Mouse (Mus musculus) gastrocnemius, adult 8-10 months (tissue): ENCODE results near the gene Tut4. TPM values are rescaled to one million over a fixed set of nuclear protein-coding genes. Genes with fewer than 3 reads are reported as not detected.
A peak's percentile ranks its signal among the peaks of the same experiment; 100 is the strongest.

Experiments
- DNase-seq, 2 experiments: peaks; one replicate each; pipeline ENCODE4 v3.0.0; 2022; ENCODE audit warnings: low spot score in 2 of 2
- total RNA-seq, 4 experiments: library from RNA; stranded (reverse); gene quantifications; 2 replicates each; pipeline ENCODE4 v1.2.4; 2022

Tut4 gene
- total RNA-seq, 4 experiments from 2014 or later = 16.8 to 33.6 (median 19.6) TPM

DNA sequence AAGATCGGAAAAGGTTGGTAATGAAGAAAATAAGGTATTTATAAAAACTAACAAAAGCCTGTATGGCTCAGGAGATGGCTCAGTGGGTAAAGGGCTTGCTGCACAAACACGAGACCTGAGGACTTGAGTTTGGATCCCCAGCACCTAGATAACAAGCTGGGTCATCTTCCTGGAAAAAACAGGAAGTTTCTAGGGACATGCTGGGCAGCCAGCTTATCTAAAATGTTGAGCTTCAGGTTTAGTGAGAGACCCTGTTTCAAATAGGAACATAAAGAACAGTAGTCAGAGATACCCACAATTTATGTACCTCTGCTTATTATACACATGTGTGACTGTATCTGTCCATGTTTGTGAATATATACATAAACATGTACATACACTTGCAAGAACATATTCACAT lies 43.8 kb downstream of the Tut4 start:
- no peak for DNase-seq

DNA sequence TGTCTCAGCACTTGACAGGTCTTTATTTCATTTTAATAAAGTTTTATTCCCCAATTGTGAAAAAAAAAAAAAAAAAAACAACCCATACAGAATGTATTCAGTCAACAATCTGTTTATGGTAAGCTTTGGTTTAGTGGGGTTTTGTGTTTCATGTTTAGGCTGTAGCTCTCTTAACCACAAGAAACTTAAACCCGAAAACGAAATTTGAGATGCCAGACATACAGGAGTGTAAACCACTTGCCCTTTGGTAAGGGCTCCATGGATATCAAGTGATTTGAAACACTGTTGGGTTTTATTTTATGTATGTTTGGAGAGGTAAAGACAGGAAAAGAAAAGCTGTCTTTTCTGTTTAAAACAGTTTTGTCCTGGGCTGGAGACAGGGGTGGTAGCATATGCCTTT lies 80.5 kb downstream of the Tut4 start:
- DNase-seq = no peak

DNA sequence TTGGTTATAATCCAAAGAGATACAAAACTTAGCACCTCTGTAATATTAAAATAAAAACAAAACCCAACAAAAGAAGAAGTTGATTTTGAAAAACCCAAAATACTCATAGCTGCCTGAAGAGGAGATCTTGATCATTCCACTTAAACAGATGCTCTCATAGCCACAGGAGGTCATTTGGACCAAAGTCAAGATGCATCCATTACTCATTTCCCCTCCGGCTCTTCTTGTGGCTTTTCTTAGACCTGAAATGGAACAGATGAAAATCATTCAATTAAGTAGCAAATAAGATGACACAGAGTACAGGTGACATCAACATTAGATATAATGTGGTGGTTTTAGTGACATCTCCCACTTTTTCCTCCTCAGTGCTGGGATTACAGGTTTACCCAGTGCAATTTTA lies 105.8 kb downstream of the Tut4 start:
- no peak for DNase-seq

GRCm38 (mm10) chr4:108572644-108573043 lies 113.4 kb downstream of the Tut4 start:
- no peak for DNase-seq

DNA sequence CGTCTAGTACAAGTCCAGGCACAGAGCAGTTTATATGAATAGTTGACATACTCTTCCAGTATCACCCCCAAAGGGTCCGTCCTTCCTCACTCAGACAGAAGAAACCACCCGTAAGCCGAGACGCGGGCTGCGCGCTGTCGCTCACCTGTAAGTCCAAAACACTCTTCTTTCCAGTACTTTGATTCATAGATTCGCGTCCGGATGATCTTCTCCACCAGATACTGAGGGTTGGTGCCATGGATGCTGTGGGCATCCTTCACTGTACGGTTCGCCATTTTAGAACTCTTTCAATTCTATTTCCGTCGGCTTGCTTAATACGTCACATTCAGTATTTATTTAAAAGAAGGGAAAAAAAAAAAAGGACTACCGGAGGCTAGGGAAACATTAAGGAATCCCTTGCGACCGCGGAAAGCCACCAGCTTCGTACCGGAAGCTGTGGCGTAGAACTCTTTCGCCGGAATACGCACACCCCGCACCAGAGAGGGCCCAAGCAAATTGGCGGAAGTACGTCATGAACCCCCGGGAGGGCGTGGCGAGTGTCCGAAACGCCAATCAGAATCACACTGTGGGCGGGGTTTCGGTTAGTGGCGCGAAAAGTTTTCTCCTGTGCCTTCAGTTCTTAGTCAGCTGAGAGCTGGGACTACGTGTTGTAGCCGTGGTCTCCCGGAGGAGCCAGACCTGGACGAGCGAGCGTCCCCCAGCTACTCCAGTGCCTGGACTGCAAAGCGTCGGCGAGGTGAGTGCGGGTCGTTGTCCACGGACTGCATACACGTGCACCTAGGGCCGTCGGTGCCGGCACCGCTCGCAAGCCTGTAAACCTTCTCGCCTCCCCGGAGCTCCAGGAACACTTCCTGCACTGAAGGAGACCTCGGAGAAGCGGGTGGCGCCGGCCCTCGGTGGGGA lies 119.9 kb downstream of the Tut4 start, which contains the start of the genes Prpf38a and Orc1:
Prpf38a (minus strand) TSS at position 497 of the 903 bp plus-strand sequence.
Orc1 (plus strand) TSS at position 584 of the 903 bp plus-strand sequence.
- DNase-seq = peak; percentile 91 to 93

GRCm38 (mm10) chr4:108579743-108580411 lies 120.7 kb downstream of the Tut4 start:
- DNase-seq = no peak

DNA sequence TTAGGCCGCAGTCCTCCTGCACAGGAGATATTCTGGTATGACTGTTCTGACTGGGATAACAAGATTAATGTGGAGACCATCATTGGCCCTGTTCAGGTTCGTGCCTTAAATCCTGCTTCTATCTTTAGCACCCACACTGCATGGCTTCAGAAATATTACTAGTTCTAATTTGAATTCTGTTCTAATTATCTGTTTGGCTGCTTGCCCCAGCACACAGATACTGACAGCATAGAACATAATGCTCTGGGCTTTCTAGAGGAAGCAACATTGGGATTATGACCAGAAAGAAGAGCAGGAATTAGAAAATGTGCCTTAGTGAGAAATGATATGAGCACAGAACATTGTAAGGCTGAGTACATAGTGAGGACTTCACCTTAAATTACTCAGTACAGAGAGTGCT lies 134.2 kb downstream of the Tut4 start:
- DNase-seq = no peak

DNA sequence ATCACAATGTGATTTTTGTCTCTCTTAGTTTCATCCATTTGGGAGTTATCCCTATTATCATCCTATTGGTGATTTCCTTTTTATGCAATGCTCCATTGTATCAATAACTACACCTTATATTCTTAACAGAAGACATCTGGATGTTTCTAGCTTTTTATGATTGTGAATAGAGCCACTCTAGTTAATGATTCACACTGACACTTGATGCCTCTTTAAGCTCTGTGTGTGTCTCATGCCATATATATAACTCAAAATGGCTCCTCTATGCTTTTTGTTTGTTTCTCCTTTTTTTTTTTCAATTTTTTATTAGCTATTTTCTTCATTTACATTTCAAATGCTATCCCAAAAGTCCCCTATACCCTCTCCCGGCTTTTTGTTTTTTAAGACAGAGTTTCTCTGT lies 136.6 kb downstream of the Tut4 start:
- no peak for DNase-seq

DNA sequence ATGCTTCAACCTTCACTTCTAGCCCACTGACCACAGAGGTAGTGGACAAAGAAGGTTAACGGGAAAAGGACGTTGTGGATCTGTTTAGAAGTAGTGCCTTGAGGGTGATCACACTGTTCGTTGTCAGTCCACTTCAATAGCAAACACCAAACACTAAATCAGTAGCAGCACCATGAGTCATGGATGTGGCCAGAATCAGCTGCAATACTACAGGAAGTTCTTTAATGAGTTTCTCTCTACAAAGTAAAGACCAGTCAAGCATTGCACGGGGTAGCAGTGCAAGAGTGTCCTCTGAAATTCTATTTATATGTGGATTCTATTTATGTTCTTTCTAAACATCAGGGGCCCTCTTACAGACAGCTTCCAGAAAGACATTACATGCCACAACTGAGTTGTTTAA lies 139.1 kb downstream of the Tut4 start:
- no peak for DNase-seq

- no peak for DNase-seq
These were observed 142.6 kb downstream of the Tut4 start for GRCm38 (mm10) chr4:108601870-108602269.

DNA sequence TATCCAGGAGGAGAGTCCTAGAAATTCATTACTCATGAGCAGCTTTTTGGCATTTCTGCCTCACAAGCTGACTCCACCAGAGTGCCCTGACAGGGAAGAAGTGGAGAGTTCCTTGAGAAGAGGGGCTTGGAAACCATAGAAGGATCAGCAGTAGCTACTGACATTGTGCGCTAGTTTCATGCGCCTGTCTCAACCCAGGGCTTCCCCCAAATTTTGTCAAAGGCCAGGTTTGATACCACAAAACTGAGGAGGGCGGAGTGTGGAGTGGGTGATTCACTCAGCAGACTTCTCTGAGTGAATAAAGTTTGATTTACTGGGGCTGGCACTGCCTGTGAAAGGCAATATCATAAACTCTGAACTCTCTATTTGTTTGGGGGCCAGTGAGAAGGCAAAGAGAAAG lies 149.4 kb downstream of the Tut4 start:
- no peak for DNase-seq

Other genes with a start within 250 kb of the Tut4 start
- gene Zyg11a, start 241.4 kb upstream of the Tut4 start, total RNA-seq = 1 to 10 TPM in 3 of 4 experiments, under 1 TPM in 1; 0.56 to 1.6 (median 1.2) TPM
- gene Zyg11b, start 158.3 kb upstream of the Tut4 start, total RNA-seq = 10 to 100 TPM; 58.6 to 67.0 (median 65.0) TPM
- gene Coa7, start 131.3 kb upstream of the Tut4 start, total RNA-seq = 10 to 100 TPM; 26.4 to 40.8 (median 33.7) TPM
- not detected for gene Shisal2a, start 76.1 kb upstream of the Tut4 start, total RNA-seq
- gene Gpx7, start 52.5 kb upstream of the Tut4 start, total RNA-seq = 10 to 100 TPM in 1 of 4 experiments, 1 to 10 TPM in 3; 5.0 to 11.8 (median 5.7) TPM
- 10 to 100 TPM; 10.6 to 13.4 (median 12.6) TPM for gene Prpf38a, start 119.9 kb downstream of the Tut4 start, total RNA-seq
- not detected for gene Orc1, start 120.0 kb downstream of the Tut4 start, total RNA-seq
- 10 to 100 TPM; 17.2 to 21.1 (median 19.7) TPM for gene Cc2d1b, start 160.5 kb downstream of the Tut4 start, total RNA-seq